Mouse (Mus musculus) retina, adult 2 months (tissue): ENCODE measurements at regions not wholly inside any gene's neighbourhood (a gene's known extent, or its start where the extent isn't known, plus 50 kb on each side); places are given as distances from the start of the nearest gene placed in this dataset.
"Not testable (repeated sequence)": the region's sequence is repeated elsewhere in the genome, so short reads cannot be mapped to it uniquely, and the experiment has no call there.

Source experiments
- DNase-seq: peaks from one replicate; pipeline ENCODE4 v3.0.0-alpha.2; 2012; ENCODE audit warnings: low read depth, low spot score

DNA sequence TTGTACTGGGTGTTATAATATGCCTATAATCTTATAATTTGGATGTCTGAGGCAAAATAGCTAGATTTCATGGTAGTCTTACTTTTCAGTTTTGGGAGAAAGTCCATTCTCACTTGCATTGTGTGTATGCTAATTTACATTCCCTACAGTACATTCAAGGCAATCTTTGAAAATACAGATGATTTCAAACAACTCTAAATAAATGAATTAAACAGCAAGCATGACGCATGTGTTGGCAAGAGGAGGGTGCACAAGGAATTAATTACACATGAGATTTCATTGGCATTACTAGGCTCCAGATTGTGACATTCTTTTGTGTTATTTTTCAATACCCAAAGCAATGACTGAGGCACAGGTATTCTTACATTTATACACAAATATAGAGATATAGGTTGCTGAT is 495.2 kb upstream of the Cypt12 start:
- no peak for DNase-seq

DNA sequence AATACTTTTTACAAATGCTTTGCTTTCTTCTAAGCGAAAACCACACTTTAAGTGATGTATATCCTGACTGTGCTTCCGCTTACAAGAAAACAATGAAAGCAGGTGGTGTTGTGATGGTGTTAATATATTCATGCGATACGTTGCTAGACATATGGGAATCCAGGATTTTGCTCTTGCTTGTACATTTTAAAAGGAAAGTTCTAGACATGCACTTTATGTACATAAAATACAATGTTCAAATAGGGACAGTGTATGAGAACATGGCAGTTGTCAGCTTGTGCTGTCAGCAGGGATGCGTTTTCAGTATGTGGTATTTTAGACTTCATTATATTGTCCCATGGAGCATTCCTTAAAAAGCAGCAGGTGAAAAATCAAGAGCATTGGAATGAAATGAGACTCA is 487.7 kb upstream of the Cypt12 start:
- no peak for DNase-seq

DNA sequence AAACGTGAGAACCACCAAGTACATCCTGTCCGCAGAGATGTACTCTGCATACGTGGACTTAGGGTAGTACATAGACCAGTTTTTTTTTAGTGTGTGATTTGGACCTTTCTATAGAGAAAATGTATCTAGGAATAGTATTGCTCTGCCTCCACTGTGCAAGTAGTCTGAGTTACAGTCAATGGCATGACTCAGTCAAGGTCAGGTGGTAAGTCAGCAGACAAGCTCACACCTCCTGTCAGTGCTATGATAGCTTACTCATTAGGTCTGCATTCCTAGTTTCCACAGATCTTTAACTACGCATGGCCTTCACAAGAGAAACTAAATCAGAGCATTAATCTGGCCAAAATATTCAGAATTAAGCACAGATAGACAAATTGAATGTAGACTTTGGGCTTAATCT is 486.8 kb upstream of the Cypt12 start:
- no peak for DNase-seq

DNA sequence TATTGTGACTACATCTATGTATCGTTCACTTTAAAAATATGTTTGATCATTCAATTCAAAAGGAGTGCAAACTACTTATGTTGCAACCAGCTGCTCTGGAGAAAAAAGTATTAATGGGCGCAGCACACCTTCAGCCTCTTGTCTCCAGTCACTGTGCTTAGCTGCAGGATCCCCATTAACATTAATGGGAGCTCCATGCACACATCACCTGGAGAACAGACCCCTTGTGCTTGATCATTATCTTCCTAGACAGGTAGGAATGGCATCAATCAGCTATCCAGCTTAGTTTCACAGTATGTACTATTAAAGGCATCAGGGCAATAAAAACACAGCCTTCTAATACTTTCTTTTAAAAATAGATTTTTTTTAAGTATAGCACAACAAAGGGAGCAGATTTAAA is 474.4 kb upstream of the Cypt12 start:
- no peak for DNase-seq

GRCm38 (mm10) chr3:17489240-17490142 is 458.7 kb upstream of the Cypt12 start:
- DNase-seq, result peak; percentile 13

GRCm38 (mm10) chr3:17490632-17491031 is 457.6 kb upstream of the Cypt12 start:
- DNase-seq, result no peak

GRCm38 (mm10) chr3:17498291-17498690 is 449.9 kb upstream of the Cypt12 start:
- no peak for DNase-seq

DNA sequence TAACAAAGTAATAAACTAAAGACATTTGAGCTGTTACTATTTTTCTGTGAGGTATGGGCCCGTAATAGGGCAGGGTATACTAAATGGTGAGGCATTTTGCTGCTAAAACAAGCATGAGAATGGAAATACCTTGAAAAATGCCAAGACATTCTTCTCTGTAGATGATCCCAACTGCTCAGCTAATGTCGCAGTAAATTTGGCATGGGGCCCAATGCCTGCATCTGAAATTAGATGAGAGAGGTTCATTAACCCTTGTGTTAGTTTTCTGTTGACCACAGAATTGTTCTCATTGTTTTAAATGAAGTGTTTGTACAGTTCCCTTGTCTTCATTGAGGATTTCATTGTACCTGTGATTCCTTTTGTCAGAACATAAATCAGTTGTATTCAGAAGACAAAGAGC is 446.7 kb upstream of the Cypt12 start:
- no peak for DNase-seq

DNA sequence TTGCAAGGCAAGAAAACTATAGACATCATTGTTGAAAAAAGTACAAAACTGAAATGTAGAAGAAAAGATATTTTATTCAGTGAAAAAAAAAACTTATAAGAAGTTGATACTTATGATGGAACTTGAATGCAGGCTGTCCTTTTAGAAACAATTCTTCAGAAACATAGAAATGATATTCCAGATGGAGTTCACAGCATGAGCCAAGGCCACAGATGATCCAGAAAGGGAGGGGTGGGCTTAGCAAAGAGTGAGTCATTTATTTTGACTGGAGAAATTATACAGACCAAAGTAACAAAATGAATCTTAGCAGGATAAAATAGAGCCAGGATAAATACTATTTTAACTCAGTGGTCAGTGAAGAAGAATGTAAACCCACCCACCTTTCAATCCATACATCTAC is 406.9 kb upstream of the Cypt12 start:
- no peak for DNase-seq

- no peak for DNase-seq
Measured at GRCm38 (mm10) chr3:17547559-17548059, 400.6 kb upstream of the Cypt12 start.

DNA sequence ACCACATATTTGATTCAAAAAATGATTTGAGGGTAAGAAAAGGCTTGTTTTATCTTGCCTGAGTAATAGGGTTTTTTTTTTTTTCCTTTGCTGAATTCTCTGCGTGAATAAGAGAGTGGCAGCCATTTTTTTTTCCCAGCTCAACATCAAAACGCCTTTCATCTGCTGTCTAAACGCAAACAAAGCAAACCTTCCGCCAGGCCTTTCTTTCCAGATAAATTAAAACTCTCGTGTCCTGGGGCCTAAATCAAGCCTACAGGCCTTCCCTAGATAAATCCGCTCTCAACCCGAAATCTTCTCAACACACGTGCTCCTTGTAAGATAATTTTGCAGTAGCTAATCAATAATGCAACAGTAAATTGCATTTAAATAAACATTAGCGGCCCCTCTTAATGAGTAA is 365.7 kb upstream of the Cypt12 start:
- DNase-seq, result no peak

DNA sequence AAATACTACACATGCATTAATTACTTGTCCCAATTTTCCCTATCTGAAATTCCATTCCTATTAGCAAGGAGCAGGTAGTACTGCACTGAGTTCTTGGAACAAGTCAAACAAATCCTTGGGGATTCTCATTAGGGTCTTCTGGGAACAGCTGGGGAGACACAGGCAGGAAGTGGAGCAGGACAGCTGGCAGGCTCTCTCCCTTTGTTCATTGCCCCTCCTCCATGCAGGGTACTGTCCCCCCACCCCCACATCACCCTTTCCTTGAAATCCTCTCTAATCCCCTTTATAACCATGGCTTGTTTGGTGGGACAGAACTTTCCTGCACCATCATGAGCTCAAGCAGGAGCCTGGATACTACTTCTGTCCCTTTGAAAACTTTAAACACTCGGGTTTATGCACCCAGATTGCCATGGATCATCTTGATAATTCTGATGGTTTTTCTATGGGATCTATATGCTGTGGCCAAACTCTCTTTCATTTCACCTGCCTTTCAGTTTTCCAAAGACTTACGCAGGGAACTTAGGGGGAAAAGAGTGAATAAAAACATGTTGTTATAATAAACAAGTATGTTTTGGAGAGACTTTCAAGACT is 358.2 kb upstream of the Cypt12 start:
- DNase-seq, result no peak

DNA sequence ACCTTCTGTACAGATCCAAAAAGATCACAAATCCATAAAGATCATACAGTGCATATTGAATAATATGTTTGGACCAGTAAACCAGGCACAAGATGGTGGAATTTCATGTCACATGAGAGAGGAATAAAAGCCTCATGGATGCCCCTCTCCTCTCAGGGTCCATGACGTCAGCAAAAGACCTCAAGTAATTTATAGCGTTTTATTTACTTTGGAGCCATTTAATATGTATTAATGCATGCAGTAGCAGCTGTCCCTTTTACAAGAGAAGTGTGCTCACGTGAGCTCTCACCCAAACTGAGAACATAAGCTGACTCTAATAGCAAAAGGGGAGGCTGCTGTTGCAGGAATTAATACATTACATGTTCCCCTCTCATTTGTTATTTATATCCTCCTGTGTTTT is 355.7 kb upstream of the Cypt12 start:
- DNase-seq, result no peak

GRCm38 (mm10) chr3:17596365-17596764 is 351.8 kb upstream of the Cypt12 start:
- no peak for DNase-seq

- DNase-seq, result no peak
Measured at GRCm38 (mm10) chr3:17613486-17613885, 334.7 kb upstream of the Cypt12 start.

DNA sequence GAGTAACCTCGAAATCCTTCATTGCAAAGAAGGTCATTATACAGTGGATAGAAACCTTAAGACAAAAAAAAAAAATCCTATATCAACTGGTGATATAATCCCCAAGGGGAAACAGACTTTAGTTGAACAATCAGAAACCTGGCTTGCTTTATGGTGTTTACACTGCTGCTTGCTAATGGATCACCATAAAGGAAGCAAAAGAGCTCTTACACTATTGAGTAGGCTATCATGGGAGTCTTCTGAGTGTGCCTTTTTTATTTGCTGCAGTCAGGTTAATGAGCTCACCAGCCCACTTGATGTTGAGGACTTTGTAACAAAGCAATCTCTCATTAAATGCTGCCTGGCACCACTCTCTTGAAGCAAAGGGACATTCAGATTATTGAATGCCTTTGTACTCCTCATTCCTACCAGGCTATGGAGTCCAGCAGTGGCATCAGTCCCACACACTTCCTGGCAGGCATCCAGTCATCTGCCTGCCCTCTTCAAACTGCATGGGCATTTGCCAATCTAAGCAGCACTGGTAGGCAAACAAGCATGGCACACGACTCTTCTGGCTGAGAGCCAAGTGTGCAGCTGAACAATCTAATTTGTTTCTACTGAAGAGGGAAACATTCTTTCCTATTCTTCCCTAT is 331.7 kb upstream of the Cypt12 start:
- no peak for DNase-seq

DNA sequence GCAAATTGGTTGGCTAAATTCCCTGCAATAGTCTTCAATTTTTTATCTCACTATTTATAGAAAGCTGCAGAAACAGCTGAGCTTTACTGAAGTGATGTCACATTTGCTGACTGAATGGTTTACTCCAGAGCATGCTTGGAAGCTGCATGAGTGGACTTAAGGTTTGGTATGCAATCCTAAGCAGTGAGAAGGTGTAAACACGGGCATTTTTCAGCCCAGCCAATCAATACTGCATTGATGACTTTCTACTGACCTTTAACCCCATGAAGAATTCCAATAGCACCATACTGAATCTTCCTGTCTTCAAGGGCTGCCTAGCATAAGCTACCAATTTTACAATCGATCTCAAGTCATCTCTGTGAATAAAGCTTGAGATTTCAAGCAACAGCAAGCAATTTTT is 328.7 kb upstream of the Cypt12 start:
- DNase-seq, result no peak

- peak; percentile 29 for DNase-seq
Measured at GRCm38 (mm10) chr3:17619890-17620289, 328.3 kb upstream of the Cypt12 start.

DNA sequence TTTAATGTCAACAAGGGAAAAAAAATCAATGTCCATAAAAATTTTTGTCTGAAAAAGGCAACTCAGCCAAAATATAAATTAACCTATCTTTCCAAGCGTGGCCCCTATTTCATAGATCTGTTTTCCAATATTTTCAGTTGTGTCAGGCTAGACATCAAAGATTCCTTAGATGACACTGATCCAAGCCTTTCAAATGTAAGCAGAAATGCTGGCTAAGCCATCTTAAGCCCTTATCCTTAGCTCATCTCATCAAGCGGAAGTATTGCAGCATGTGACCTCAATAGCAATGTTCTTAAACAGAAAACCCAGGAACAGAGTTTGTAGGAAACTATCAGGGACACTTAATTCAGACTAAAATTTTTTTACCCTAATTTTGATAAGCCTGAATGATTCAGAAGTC is 327.8 kb upstream of the Cypt12 start:
- peak; percentile 30 for DNase-seq

- DNase-seq, result no peak
Measured at GRCm38 (mm10) chr3:17632484-17632883, 315.7 kb upstream of the Cypt12 start.

DNA sequence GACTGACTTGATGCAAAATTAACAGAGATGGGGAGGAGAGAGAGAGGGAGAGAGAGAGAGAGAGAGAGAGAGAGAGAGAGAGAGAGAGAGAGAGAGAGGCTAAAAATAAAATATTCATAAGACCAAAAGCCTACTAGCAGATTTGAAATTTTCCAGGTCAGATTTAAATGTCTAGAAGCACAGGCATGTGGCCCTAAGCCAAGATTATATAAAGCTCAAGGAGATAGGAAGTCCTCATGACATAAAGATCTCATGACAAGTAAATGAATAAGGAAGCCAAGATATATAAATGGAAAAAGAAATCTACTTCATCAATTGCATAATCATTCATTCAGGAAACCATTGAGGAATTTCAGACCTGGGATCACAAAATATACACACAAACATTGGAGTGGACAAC is 311.9 kb upstream of the Cypt12 start:
- DNase-seq, result no peak

GRCm38 (mm10) chr3:17659988-17660387 is 288.2 kb upstream of the Cypt12 start:
- DNase-seq, result not testable (repeated sequence)

DNA sequence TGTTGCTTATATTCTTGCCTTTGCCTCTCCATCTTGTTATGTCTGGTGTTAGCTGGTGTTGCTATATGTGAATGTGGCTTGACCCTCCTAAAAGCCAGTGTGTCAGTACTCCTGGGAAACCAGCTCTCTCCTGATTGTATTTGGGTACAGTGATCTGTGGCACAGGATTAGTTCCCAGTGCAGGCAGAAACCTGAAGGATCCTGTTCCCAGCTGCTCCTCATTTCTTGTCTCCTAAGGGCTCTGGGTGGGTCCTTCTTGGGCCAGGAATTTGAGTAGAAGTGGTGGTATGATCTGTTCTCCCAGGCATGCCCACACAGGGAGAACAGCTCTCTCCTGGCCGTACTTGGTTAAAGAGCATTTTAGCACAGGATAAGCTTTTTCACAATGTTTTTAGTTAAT is 286.2 kb upstream of the Cypt12 start:
- DNase-seq, result no peak
